Mouse (Mus musculus): ENCODE measurements at regions not wholly inside any gene's neighbourhood (a gene's known extent, or its start where the extent isn't known, plus 50 kb on each side); places are given as distances from the start of the nearest gene placed in this dataset.

GRCm38 (mm10) chr2:61354104-61354503 lies 224.3 kb upstream of the Tank start:
- H3K27ac ChIP-seq (replicated peaks; ENCODE audit: low read depth, low read length): 0 out of 2 replicates have a peak overlapping the region, but pooled peaks have one; percentile 8
- no peak overlapping the region for H3K4me2 ChIP-seq (ENCODE audit: low read length)
- DNase-seq (peak; percentile 13), ATAC-seq (ENCODE audit: low FRiP score, low TSS enrichment) (no peak)
- H3K4me1 ChIP-seq (ENCODE audit: control insufficient read depth, insufficient read depth, low read length): no peaks in the 10 kb centered on the region
- no peak overlapping the region for H3K9ac ChIP-seq (replicated peaks; ENCODE audit: low read length)
- no peaks in the 10 kb centered on the region for H3K9me3 ChIP-seq (ENCODE audit: control insufficient read depth, low read length)
- H3K4me3 ChIP-seq (replicated peaks; ENCODE audit: low read depth, low read length): no peak overlapping the region
- 78% methylated on average over 8 of the region's 8 CpGs for WGBS
- no peaks in the 10 kb centered on the region for H3K27me3 ChIP-seq (ENCODE audit: control insufficient read depth, insufficient read depth, low read length)
- no peaks in the 10 kb centered on the region for H3K36me3 ChIP-seq (ENCODE audit: control insufficient read depth, insufficient read depth, low read length)

GRCm38 (mm10) chr2:61347451-61347850 lies 230.9 kb upstream of the Tank start:
- 92% methylated on average over 3 of the region's 3 CpGs for WGBS
- H3K4me1 ChIP-seq (ENCODE audit: control insufficient read depth, insufficient read depth, low read length): no peaks in the 10 kb centered on the region
- H3K36me3 ChIP-seq (ENCODE audit: control insufficient read depth, insufficient read depth, low read length): no peaks in the 10 kb centered on the region
- no peak overlapping the region for H3K27ac ChIP-seq (replicated peaks; ENCODE audit: low read depth, low read length)
- ATAC-seq (ENCODE audit: low FRiP score, low TSS enrichment) (no peak), DNase-seq (no peak)
- H3K4me2 ChIP-seq (ENCODE audit: low read length): no peak overlapping the region
- no peak overlapping the region for H3K4me3 ChIP-seq (replicated peaks; ENCODE audit: low read depth, low read length)
- H3K9me3 ChIP-seq (ENCODE audit: control insufficient read depth, low read length): no peaks in the 10 kb centered on the region
- no peak overlapping the region for H3K9ac ChIP-seq (replicated peaks; ENCODE audit: low read length)
- no peaks in the 10 kb centered on the region for H3K27me3 ChIP-seq (ENCODE audit: control insufficient read depth, insufficient read depth, low read length)

DNA sequence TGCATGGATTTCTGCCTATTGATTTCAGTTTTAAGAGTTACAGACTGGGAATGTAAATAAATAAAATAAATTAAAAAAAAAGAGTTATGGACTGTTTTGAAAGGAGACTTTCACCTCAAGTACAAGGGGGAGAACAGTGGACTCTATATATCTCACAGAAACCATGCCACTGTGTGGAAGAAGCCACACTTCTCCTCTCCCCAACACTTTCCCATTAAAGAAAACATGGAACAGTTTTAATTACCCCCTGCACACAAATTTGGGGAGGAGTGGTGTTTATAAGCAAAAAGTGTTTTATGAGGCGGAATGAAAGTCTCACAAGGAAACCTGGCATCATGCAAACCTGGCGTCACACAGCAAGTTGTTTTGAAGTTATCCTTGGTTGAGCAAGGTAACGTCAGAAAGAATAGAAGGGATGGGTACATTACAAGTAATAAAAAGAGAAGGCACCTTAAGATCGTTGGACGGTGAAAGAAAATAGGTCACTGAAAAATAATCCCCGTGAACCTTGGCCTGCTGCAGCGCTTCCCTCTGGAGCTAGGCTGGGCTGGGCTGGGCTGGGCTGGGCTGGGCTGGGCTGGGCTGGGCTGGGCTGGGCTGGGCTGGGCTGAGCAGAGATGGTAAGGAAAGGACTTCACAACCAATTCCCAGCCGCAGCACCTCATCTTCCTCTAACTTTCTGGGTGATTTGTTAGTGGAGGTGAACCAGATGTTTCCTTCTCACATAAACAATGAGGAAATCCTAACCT lies 232.2 kb upstream of the Tank start:
- no peak for DNase-seq
- ATAC-seq (ENCODE audit: low FRiP score, low TSS enrichment): no peak
- no peaks in the 10 kb centered on the region for H3K9me3 ChIP-seq (ENCODE audit: control insufficient read depth, low read length)
- H3K27me3 ChIP-seq (ENCODE audit: control insufficient read depth, insufficient read depth, low read length): no peaks in the 10 kb centered on the region
- no peak overlapping the region for H3K4me3 ChIP-seq (replicated peaks; ENCODE audit: low read depth, low read length)
- H3K36me3 ChIP-seq (ENCODE audit: control insufficient read depth, insufficient read depth, low read length): no peaks in the 10 kb centered on the region
- no peak overlapping the region for H3K4me2 ChIP-seq (ENCODE audit: low read length)
- 70% methylated on average over 8 of the region's 8 CpGs for WGBS
- no peak overlapping the region for H3K27ac ChIP-seq (replicated peaks; ENCODE audit: low read depth, low read length)
- H3K4me1 ChIP-seq (ENCODE audit: control insufficient read depth, insufficient read depth, low read length): no peaks in the 10 kb centered on the region
- H3K9ac ChIP-seq (replicated peaks; ENCODE audit: low read length): no peak overlapping the region

DNA sequence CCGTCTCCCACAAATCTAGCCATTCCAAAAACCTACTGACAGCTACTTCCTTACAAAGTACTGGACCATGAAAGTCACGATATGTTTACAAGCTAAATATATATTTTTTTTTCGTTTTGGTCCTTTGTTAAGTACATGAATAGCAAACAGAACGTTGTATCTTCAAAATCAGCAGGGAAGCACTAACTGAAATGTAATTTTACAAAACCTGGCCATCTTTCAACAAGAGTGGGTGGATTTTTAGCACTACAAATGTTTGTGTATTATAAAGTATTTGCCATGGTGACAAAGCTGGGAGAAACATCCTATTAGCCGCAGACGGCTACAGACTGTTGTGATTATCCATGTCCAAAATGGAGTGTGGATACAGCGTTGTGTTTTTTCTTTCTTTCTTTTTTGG lies 233.1 kb upstream of the Tank start:
- Histone ChIP-seq H3K27me3 (ENCODE audit: control insufficient read depth, insufficient read depth, low read length) (no peaks in the 10 kb centered on the region), H3K9ac (replicated peaks; ENCODE audit: low read length) (no peak overlapping the region), H3K4me1 (ENCODE audit: control insufficient read depth, insufficient read depth, low read length) (no peaks in the 10 kb centered on the region), H3K27ac (replicated peaks; ENCODE audit: low read depth, low read length) (no peak overlapping the region), H3K4me3 (replicated peaks; ENCODE audit: low read depth, low read length) (no peak overlapping the region), H3K36me3 (ENCODE audit: control insufficient read depth, insufficient read depth, low read length) (no peaks in the 10 kb centered on the region), H3K4me2 (ENCODE audit: low read length) (no peak overlapping the region), H3K9me3 (ENCODE audit: control insufficient read depth, low read length) (no peaks in the 10 kb centered on the region)
- no peak for ATAC-seq (ENCODE audit: low FRiP score, low TSS enrichment)
- DNase-seq: no peak
- 80% methylated on average over 7 of the region's 7 CpGs for WGBS

DNA sequence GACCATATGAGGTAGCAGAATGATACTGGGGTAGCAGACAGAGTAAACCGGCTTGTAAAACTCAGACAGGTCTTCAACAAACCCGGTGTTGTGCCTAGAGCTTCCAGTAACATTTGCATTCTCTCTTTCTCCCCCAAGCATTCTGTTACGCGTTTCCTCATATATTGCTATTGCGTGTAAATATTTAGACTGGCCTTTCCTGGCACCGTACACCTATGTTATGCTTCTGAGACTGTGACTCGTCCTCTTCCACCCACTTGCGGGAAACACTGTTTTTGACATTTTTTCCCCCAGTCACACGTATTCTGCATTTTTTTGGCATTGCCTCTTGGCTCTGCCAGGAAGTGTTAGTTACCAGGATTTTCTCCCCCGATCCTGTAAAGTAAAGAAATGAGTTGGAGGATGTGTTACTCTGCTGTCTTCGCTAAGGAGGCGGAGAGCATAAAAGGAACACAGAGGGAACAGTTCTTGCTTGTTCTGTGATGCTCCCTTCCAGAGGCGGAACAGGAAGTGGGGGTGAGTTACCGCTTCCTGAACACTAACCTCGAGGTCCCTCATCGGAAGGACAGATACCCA lies 233.7 kb upstream of the Tank start:
- H3K36me3 ChIP-seq (ENCODE audit: control insufficient read depth, insufficient read depth, low read length): no peaks in the 10 kb centered on the region
- no peak overlapping the region for H3K4me2 ChIP-seq (ENCODE audit: low read length)
- WGBS: 92% methylated on average over 16 of the region's 16 CpGs
- H3K9me3 ChIP-seq (ENCODE audit: control insufficient read depth, low read length): no peaks in the 10 kb centered on the region
- H3K27ac ChIP-seq (replicated peaks; ENCODE audit: low read depth, low read length): no peak overlapping the region
- ATAC-seq (ENCODE audit: low FRiP score, low TSS enrichment) (no peak), DNase-seq (no peak)
- H3K27me3 ChIP-seq (ENCODE audit: control insufficient read depth, insufficient read depth, low read length): no peaks in the 10 kb centered on the region
- H3K9ac ChIP-seq (replicated peaks; ENCODE audit: low read length): no peak overlapping the region
- H3K4me3 ChIP-seq (replicated peaks; ENCODE audit: low read depth, low read length): no peak overlapping the region
- H3K4me1 ChIP-seq (ENCODE audit: control insufficient read depth, insufficient read depth, low read length): no peaks in the 10 kb centered on the region

DNA sequence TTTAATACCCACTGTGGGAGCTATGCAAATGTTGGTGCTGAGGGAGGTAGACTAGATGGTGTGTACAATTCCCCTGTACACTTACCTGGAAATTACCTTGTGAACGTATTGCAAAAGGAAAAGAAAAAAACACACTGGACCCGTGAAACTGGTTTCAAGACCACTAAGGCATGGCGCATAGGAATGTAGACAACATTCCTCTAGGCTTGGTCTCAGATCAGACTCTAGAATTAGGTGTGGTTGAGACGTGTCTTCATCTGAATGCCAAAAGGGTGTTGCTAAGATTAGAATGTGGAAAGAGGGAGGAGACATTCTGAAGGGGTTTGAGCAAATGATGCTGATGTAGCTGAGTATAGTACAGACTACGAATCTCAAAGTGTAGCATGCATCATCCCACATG lies 237.1 kb upstream of the Tank start:
- WGBS: 91% methylated on average over 5 of the region's 5 CpGs
- H3K27me3 ChIP-seq (ENCODE audit: control insufficient read depth, insufficient read depth, low read length): no peaks in the 10 kb centered on the region
- ATAC-seq (ENCODE audit: low FRiP score, low TSS enrichment) (no peak), DNase-seq (no peak)
- H3K4me3 ChIP-seq (replicated peaks; ENCODE audit: low read depth, low read length): no peak overlapping the region
- H3K9me3 ChIP-seq (ENCODE audit: control insufficient read depth, low read length): no peaks in the 10 kb centered on the region
- H3K4me1 ChIP-seq (ENCODE audit: control insufficient read depth, insufficient read depth, low read length): no peaks in the 10 kb centered on the region
- no peak overlapping the region for H3K4me2 ChIP-seq (ENCODE audit: low read length)
- H3K9ac ChIP-seq (replicated peaks; ENCODE audit: low read length): no peak overlapping the region
- H3K36me3 ChIP-seq (ENCODE audit: control insufficient read depth, insufficient read depth, low read length): no peaks in the 10 kb centered on the region
- H3K27ac ChIP-seq (replicated peaks; ENCODE audit: low read depth, low read length): no peak overlapping the region

DNA sequence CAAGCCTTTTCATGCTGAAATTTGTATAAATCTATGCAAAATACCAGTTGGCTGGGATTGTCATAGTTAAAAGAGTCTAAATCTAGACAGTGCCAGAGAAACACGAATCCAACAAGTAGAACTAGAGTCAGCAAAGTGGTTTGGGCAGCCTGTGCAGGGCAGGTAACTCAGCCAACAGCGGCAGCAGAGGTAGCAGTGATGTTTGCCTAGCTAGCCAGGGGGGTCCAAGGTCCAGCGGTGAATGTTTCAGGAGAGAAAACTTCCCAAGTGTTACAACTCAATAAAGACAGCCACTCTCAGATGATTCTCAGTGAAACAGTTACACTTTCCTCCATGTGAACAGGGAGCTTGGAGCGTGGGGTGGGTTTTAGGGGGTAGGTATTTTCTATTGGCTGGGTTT lies 259.2 kb upstream of the Tank start:
- Histone ChIP-seq H3K36me3 (ENCODE audit: control insufficient read depth, insufficient read depth, low read length) (no peaks in the 10 kb centered on the region), H3K4me1 (ENCODE audit: control insufficient read depth, insufficient read depth, low read length) (no peaks in the 10 kb centered on the region), H3K27me3 (ENCODE audit: control insufficient read depth, insufficient read depth, low read length) (no peaks in the 10 kb centered on the region), H3K9me3 (ENCODE audit: control insufficient read depth, low read length) (no peaks in the 10 kb centered on the region), H3K4me3 (replicated peaks; ENCODE audit: low read depth, low read length) (no peak overlapping the region), H3K27ac (replicated peaks; ENCODE audit: low read depth, low read length) (no peak overlapping the region), H3K9ac (replicated peaks; ENCODE audit: low read length) (no peak overlapping the region), H3K4me2 (ENCODE audit: low read length) (no peak overlapping the region)
- 84% methylated on average over 4 of the region's 4 CpGs for WGBS
- DNase-seq (no peak), ATAC-seq (ENCODE audit: low FRiP score, low TSS enrichment) (no peak)

DNA sequence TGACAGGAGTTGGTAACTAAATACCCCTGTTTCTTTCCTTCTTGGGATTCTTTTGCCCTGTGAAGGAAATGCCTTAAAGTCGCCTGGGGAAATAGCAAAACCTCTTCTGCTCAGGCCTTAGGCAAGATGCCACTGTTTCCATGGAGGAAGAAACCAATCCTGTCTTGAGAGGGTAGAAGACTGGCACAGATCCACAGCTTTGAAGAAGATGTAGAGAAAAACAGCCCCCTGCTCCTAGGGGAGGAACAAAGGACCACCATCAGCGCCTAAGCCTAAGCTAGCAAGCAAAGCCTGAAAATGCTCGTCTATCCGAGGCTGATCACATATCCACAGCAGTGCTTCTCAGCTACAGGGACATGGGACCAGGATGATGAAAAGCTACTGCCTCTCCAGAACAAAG lies 268.0 kb upstream of the Tank start:
- no peak overlapping the region for H3K4me3 ChIP-seq (replicated peaks; ENCODE audit: low read depth, low read length)
- WGBS: 53% methylated on average over 4 of the region's 4 CpGs
- no peak overlapping the region for H3K27ac ChIP-seq (replicated peaks; ENCODE audit: low read depth, low read length)
- ATAC-seq (ENCODE audit: low FRiP score, low TSS enrichment) (no peak), DNase-seq (peak; percentile 38)
- no peaks in the 10 kb centered on the region for H3K27me3 ChIP-seq (ENCODE audit: control insufficient read depth, insufficient read depth, low read length)
- H3K36me3 ChIP-seq (ENCODE audit: control insufficient read depth, insufficient read depth, low read length): no peaks in the 10 kb centered on the region
- H3K4me2 ChIP-seq (ENCODE audit: low read length): no peak overlapping the region
- no peak overlapping the region for H3K9ac ChIP-seq (replicated peaks; ENCODE audit: low read length)
- H3K4me1 ChIP-seq (ENCODE audit: control insufficient read depth, insufficient read depth, low read length): no peaks in the 10 kb centered on the region
- H3K9me3 ChIP-seq (ENCODE audit: control insufficient read depth, low read length): no peaks in the 10 kb centered on the region

- Histone ChIP-seq H3K4me2 (ENCODE audit: low read length) (no peak overlapping the region), H3K9ac (replicated peaks; ENCODE audit: low read length) (no peak overlapping the region), H3K9me3 (ENCODE audit: control insufficient read depth, low read length) (no peaks in the 10 kb centered on the region), H3K4me1 (ENCODE audit: control insufficient read depth, insufficient read depth, low read length) (no peaks in the 10 kb centered on the region), H3K27me3 (ENCODE audit: control insufficient read depth, insufficient read depth, low read length) (no peaks in the 10 kb centered on the region), H3K4me3 (replicated peaks; ENCODE audit: low read depth, low read length) (no peak overlapping the region), H3K27ac (replicated peaks; ENCODE audit: low read depth, low read length) (no peak overlapping the region), H3K36me3 (ENCODE audit: control insufficient read depth, insufficient read depth, low read length) (no peaks in the 10 kb centered on the region)
- ATAC-seq (ENCODE audit: low FRiP score, low TSS enrichment) (no peak), DNase-seq (no peak)
- WGBS: 95% methylated on average over 2 of the region's 2 CpGs
These were observed 269.2 kb upstream of the Tank start for GRCm38 (mm10) chr2:61309219-61309618.

Data from midbrain, embryonic 14.5 days (tissue).